Mouse (Mus musculus): Measurements from ENCODE around the gene Cd28. TPM values are rescaled to one million over a fixed set of nuclear protein-coding genes. Genes with fewer than 3 reads are reported as not detected.
"Not testable (repeated sequence)": the region's sequence is repeated elsewhere in the genome, so short reads cannot be mapped to it uniquely, and the experiment has no call there.

Cd28 gene
- total RNA-seq, 2 experiments from 2014 or later: 1.2 TPM

DNA sequence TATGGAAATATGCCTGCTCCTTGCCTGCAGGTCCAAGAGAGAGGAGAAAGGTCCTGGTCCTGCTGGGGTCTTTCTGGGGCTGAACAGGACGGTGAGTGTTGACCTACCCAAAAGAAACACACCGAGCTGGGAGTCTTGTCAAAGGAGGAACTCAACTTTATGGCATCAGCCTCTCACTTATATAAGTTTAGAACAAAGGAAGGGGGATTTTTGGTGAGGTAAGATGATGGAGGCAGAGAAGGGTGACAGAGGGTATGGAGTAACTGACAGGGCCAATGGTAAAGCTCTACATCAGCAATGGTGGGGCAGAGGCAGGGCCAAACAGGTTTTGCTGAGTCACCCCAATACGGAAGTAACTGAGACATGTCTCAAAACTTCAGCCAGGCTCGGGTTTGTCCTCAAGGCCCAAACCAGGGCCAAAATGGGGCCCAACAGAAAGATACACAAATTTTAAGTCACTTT lies 84.6 kb downstream of the Cd28 start:
- no peak for DNase-seq

DNA sequence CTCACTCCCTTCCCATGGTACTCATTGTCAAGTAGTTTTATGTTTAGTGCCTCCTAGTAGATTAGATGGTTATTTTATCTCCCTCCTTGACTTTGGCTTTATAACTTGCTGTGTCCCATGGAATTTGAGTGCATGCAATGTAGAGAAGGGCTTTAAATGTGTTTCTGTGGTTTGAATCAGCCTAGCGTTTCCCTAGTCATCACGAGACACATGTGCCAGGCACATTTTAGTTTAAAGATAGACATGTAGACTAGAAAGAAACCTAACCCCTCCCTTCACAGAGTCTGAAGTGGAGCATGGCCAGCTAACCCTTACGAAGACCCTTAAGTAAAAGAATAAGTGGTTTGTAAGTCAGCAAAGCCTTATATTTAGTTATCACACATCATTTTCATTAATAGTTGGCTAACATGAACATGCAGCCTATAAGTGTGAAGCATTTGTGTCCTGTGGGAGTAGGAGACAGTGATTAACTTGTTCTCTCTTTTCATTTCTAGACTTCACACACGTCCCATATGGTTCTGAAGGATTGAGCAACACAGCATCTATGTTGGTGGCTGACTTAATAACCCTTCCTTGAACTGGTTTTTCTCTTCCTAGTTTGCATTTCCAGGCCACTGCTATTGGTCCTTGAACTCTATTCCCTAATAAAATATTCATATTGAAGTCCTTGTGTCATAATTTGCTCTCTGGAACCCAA lies 86.7 kb downstream of the Cd28 start:
- no peak for DNase-seq

DNA sequence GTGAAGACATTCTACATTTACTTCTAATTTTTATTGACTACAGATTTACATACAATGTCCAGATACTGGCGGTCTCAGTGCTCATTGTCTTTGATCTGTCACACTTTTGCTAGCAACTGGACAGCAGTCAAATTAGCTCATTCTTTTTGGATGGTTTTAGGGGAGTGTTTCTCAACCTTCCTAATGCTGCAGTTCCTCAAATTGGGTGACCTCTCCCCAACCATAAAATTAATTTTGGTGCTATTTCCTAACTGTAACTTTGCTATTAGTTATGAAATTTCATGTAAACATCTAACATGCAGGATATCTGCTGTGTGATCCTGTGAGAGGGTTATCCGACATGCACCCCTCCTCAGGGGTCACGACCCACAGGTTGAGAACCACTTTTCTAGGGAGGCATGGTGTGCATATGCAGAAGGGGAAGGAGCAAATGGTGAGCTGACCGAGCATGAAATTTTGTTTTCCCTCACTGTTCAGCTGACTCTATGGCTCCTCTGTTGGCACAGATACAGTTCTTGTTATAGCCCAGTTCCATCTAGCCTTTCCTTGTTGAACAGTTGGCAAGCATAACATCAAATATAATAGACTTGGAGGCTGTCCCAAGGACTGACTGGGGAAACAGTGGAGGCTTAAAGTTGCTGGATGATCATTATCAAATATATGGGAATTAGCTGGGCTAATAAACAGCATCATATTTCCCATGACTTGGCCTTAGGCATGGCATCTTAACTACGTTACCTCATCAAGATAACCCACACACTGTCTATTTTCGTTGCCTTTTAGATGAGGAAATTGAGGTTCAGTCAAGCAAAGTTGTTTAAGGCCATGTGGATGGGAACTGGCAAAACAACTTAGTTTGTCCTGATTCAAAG lies 87.5 kb downstream of the Cd28 start:
- no peak for DNase-seq

DNA sequence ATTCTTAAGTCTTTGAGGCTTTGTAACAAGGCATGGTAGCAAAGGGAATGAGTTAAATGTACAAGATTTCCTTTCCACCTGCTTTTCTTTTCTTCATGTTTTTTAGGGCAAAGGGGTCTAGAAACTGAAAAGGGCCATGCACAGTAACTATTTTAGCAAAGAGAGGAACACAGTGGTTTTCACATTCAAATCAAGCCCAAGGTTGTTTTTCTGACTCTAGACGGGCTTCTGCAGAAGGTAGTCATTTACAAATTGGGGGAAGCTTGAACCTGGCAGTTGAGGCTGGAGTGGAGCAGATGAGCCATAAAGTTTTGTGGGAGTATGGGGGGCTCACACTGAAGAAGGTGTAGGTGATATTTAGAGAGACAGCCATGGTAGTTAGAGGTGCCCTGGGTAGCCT lies 88.6 kb downstream of the Cd28 start:
- DNase-seq: no peak

DNA sequence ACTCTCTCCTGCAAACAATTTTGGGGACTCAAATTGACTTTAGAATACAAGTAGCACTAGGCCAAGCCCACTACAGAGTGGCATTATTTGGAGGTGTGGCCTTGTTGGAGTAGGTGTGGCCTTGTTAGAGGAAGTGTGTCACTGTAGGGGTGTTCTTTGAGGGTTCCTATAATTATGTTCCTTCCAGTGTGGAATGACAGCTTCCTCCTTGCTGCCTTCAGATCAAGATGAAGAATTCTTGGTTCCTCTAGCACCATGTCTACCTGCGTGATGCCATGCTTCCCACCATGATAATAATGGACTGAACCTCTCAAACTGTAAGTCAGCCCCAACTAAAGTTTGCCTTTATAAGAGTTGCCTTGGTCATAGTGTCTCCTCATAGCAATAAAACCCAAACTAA lies 91.1 kb downstream of the Cd28 start:
- DNase-seq: no peak

DNA sequence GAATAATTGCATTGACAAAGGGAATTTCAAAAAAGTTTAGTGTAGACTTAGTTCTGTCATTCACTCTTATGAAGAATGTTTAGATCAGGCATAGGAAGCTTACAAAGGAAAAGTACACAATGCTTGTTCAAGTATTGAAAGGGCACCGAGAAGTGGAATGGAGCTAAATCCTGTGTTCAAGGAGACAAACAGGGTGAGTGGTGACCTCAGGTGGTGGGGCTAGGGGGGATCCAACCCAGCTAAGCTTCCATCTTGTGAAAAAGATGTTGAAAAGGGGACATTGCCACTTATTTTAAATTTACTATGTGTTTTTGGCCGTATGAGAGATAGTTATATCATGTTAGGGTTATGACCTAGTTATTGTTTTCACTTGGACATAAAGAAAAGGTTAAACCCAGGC lies 91.9 kb downstream of the Cd28 start:
- DNase-seq: no peak

DNA sequence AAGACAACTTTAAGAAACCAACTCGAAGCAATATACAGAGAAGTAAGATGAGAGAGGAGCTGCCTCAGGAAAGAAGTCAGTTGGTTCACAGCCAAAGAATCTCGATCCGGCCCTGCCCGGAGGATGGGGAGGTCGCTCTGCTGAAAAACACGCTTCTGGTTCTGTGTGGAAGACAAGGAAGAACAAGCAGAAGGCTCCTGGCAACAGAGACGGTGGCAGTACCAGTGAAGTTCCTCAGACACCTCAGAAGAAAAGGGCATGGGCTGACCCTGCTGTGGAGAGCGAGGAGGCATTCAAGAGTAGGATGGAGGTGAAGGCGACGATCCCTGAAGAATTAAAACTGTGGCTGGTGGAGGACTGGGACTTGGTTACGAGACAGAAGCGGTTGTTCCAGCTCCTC lies 92.6 kb downstream of the Cd28 start:
- peak; percentile 30 for DNase-seq

DNA sequence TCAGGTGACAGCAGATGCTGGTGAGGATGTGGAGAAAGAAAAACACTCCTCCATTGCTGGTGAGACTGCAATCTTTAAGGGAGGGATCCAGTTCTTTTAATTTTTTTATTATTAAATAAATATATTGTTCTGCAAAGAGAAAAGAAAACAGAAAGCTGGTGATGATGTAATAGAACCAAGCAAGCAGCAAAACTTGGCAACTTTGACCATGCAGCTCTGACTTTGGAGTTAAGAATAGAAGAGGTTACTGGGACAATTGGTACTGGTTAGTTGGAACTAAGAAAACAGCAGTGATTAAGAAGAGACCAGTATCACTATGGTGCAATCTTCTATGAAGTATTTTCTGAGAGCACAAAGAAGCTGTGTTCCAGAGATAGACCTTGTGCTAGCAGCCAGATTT lies 94.2 kb downstream of the Cd28 start:
- DNase-seq: no peak

DNA sequence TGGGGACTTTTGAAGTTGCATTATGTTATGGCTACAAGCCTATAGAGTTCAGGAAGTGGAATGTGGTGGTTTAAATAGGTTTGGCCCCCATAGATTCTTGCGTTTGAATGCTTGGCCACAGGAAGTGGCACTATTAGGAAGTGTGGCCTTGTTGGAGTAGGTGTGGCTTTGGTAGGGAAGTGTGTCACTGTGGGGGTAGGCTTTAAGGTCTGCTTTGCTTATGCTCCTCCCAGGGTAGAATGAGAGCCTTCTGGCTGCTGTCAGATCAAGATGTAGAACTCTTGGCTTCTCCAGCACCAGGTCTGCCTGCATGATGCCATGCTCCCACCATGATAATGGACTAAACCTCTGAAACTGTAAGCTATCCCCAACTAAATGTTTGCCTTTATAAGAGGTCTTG lies 95.4 kb downstream of the Cd28 start:
- DNase-seq: no peak

DNA sequence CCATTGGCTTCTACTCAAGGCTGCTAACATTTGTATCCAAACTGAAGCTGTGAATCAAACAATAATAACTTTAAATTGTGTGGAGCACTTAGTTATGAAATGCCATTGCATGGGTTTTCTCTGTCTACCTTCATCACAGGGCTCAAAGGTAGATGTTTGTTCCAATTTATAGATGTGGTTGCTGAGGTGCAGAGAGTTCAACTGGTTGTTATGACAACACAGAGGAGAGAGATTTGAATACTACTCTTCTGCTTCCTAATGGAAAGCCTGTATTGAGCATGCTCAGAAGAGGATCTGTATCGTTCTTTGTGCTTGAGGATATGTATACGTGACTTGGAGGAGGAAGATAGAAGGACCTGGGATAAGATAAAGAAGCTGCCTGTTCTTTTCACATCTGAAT lies 96.8 kb downstream of the Cd28 start:
- DNase-seq: no peak

DNA sequence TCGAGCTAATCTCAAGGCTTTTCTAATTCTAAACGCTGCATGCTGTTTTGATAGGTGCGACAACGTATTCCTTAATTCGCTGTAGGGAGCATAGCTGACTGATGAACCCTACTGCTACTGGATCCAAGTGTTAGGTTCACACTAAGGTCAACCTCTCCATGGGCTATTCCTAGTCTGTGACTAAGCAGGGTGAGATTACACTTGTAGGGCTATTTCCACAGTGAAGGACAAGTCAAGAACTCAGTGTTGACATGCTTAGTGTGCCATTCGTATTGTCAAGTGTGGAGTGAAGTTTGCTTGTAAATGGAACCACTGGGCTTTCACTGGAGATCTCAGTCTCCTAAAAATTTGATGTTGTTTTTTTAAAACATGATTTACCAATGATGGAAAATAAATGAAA lies 99.3 kb downstream of the Cd28 start:
- DNase-seq: no peak

DNA sequence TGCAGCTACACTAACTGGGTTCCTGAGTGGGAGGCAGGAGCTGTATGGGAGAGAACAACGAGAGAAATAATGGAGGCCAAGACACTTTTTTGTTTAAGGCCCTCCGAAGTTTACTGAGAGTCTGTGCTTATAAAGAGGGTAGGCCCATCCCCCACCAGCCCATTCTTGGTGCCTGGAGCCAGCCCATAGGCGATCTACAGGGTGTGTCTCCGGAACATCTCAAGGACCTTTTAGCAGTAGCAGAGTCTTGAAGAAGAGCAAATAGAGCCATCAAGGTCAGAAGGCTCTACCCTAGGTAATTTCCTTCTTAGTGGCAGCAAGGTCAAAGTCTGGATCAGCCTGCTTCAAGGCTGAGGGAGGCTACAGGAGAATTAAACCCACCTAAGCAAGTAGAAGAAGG lies 101.9 kb downstream of the Cd28 start:
- not testable (repeated sequence) for DNase-seq

DNA sequence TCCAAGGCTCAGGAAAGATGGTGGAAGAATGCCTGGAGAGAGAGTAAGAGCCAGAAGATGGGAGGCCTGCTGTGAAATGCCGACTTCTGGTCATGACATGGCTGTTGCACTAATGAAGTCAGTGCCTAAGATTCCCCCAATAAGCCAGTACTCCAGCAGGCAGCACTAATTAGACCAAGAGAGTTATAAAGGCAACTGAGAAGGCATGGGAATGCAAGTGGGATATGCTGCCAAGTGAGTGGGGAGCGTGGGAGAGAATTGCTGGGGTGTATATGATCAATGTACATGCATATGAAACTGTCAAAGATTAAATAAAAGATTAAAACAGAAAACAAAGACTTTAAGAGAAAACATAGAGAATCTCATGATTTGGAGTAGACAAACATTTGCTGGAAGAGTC lies 103.4 kb downstream of the Cd28 start:
- DNase-seq: no peak

DNA sequence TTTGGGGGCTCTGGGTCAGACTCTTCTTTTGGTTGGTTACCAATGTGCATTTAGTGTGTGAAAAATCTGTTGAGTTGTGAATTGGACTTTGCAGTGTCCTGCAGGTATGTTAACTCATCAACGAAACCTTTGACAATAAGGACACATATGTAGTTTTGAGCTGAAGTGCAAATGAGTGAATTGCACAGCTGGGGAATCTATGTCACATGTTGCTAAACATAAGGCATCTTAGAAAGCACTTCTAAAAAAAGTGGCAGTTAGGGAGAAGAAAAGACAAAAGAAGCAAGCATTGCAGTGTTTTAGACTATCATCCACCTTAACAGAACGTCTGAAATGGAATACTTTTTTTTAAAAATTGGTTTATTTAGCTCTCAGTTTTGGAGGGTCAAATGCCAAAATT lies 104.4 kb downstream of the Cd28 start:
- no peak for DNase-seq

DNA sequence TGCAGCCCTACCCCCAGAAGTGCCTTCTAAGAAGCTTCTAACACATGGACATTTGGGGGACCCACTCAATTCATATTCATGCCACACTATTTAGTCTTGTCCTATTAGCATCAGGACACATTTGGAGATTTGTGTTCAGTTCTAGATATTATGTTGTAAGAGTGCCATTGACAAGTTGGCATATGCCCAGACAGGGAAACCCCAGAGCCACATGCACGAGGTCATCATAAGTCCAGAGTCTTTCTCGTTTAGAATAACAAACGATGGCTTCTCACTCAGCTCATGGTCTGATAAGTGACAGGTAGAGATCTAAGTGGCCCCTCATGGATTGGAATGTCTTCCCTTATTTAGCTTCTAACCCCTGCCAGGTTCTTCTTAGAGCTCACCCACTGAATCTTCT lies 105.0 kb downstream of the Cd28 start:
- DNase-seq: no peak

Other genes with a start within 250 kb of the Cd28 start
- 10 to 100 TPM; 87.3 to 96.3 TPM for gene Raph1, start 149.7 kb upstream of the Cd28 start, total RNA-seq (2021)
- under 1 TPM; 0.54 to 0.55 TPM for gene Ctla4, start 170.2 kb downstream of the Cd28 start, total RNA-seq (2021)

Measured in adrenal gland, postnatal 10 days (tissue).